Mouse (Mus musculus) hindbrain, embryonic 11.5 days (tissue): ENCODE measurements around the gene Acox2. TPM values are rescaled to one million over a fixed set of nuclear protein-coding genes. Genes with fewer than 3 reads are reported as not detected.

ENCODE experiments used
- ATAC-seq: fragments of 200-750 bp; cut with Nextera tagmentation; 2 replicates; pipeline ENCODE4 v1.8.0; 2017; ENCODE audit warnings: mild to moderate bottlenecking, moderate TSS enrichment, moderate library complexity; ENCODE audit not compliant: low FRiP score
- DNase-seq: peaks from one replicate; pipeline ENCODE4 v3.0.0-alpha.2; 2015; ENCODE audit warnings: low spot score
- H3K27ac ChIP-seq: fragments of 300-500 bp; sonication (generic); 2 replicates; pipeline ENCODE4 v1.5.1; 2014; ENCODE audit warnings: mild to moderate bottlenecking, low read depth, low read length
- H3K27me3 ChIP-seq: fragments of 300-500 bp; sonication (generic); 2 replicates; pipeline ENCODE4 v1.6.1; 2014; ENCODE audit warnings: mild to moderate bottlenecking, low read length, moderate library complexity, mixed read lengths; ENCODE audit not compliant: control insufficient read depth, insufficient read depth
- H3K36me3 ChIP-seq: fragments of 300-500 bp; sonication (generic); 2 replicates; pipeline ENCODE4 v1.6.1; 2014; ENCODE audit warnings: mild to moderate bottlenecking, low read length, moderate library complexity, mixed read lengths; ENCODE audit not compliant: control insufficient read depth, insufficient read depth
- H3K4me1 ChIP-seq: fragments of 300-500 bp; sonication (generic); replicated peaks from 2 replicates; pipeline ENCODE4 v1.6.1; 2014; ENCODE audit warnings: low read length, mixed read lengths; ENCODE audit not compliant: control insufficient read depth, insufficient read depth
- H3K4me2 ChIP-seq: fragments of 300-500 bp; sonication (generic); replicated peaks from 2 replicates; pipeline ENCODE4 v1.6.1; 2014; ENCODE audit warnings: mild to moderate bottlenecking, low read depth, low read length
- H3K4me3 ChIP-seq: fragments of 300-500 bp; sonication (generic); 2 replicates; pipeline ENCODE4 v1.5.1; 2014; ENCODE audit warnings: low read depth, low read length
- H3K9ac ChIP-seq: fragments of 300-500 bp; sonication (generic); 2 replicates; pipeline ENCODE4 v1.6.1; 2014; ENCODE audit warnings: low read depth, low read length
- H3K9me3 ChIP-seq: fragments of 300-500 bp; sonication (generic); 2 replicates; pipeline ENCODE4 v1.6.1; 2016; ENCODE audit warnings: low read length; ENCODE audit not compliant: control insufficient read depth
- WGBS: fragments of 180-500 bp; shearing (Covaris S2); extraction: QIAGEN DNeasy Blood & Tissue Kit; methylation state at CpG from one replicate; pipeline ENCODE4 v1.1.7; 2014; 5-methylcytosine and 5-hydroxymethylcytosine counted together
- polyA plus RNA-seq: library from polyadenylated mRNA; unstranded; fragments of >200 nt; fragmentation: Nextera tagmentation; extraction: Ambion mirVana; gene quantifications from 2 replicates; pipeline ENCODE4 v1.2.1, GENCODE M21; 2014

Acox2 gene
- polyA plus RNA-seq, 1 experiment from 2014 or later = 0.29 TPM

DNA sequence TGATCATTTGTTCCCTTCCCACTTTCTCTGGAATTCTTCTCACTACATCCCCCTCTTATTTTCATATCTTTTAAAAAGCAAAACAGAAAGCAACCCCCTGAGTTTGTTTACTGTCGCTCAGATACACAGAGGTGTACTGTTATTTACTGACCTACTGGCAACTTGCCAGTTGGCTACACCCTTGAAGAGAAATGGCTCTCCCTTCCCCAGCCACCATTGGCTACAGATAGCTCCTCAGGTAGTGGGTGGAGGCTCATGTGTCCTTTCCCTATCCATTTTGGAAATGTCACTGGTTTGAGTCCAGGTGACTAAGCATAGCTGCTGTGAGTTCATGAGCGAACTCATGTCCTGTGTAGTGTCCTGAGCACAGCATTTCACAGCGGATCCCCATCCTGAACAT, 57.4 kb downstream of the Acox2 start:
- H3K4me2 ChIP-seq = no peak overlapping the region
- H3K4me3 ChIP-seq = no peak overlapping the region
- no peaks in the 10 kb centered on the region for H3K36me3 ChIP-seq
- H3K27me3 ChIP-seq = no peaks in the 10 kb centered on the region
- DNase-seq (no peak), ATAC-seq (no peak)
- H3K9me3 ChIP-seq = no peaks in the 10 kb centered on the region
- 82% methylated on average over 3 of the region's 3 CpGs for WGBS
- H3K4me1 ChIP-seq = no peaks in the 10 kb centered on the region
- no peak overlapping the region for H3K9ac ChIP-seq
- no peak overlapping the region for H3K27ac ChIP-seq

DNA sequence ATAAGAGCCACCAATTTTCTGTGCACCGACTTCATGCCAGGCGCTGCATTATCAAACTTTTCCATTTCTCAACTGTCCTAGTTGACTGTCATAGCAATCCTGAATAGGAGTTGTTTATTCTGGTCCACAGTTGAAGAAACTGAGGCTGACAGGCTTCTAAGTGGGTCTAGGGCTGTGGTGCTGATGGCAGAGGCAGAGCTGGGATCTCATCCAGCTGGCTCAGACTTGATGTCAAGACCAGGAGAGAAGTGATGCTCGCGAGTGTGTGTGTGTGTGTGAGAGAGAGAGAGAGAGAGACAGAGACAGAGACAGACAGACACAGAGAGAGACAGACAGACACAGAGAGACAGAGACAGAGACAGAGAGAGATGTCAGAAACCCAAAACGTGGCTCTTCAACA, 58.4 kb downstream of the Acox2 start:
- 85% methylated on average over 5 of the region's 5 CpGs for WGBS

DNA sequence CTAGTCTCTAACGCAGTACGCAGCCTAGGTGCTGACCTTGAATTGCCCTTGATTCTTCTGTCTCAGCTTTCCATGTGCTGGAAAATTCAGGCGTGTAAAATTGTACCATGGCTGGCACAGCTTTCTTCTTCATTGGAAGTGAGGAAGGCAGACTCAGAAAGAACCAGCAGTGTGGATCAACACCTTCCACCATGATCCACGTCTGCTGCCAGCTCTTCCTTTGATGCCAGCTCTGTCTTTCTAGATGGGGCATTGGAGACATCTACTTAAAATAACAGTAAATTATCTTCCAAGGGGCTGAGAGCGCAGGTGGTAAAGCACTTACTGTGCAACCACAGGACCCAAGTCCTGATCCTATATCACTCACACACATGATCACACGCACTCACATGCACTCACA, 66.4 kb downstream of the Acox2 start:
- DNase-seq (no peak), ATAC-seq (no peak)
- no peak overlapping the region for H3K4me2 ChIP-seq
- no peak overlapping the region for H3K9ac ChIP-seq
- no peaks in the 10 kb centered on the region for H3K4me1 ChIP-seq
- WGBS = 91% methylated on average over 6 of the region's 6 CpGs
- no peak overlapping the region for H3K27ac ChIP-seq
- H3K36me3 ChIP-seq = no peaks in the 10 kb centered on the region
- H3K9me3 ChIP-seq = no peaks in the 10 kb centered on the region
- no peak overlapping the region for H3K4me3 ChIP-seq
- no peaks in the 10 kb centered on the region for H3K27me3 ChIP-seq

More for the DNA sequence above, 58.4 kb downstream of the Acox2 start:
- Histone ChIP-seq H3K4me2 (no peak overlapping the region), H3K27me3 (no peaks in the 10 kb centered on the region), H3K36me3 (no peaks in the 10 kb centered on the region), H3K9me3 (no peaks in the 10 kb centered on the region), H3K27ac (no peak overlapping the region), H3K4me3 (no peak overlapping the region), H3K4me1 (no peaks in the 10 kb centered on the region), H3K9ac (no peak overlapping the region)
- no peak for ATAC-seq
- no peak for DNase-seq

DNA sequence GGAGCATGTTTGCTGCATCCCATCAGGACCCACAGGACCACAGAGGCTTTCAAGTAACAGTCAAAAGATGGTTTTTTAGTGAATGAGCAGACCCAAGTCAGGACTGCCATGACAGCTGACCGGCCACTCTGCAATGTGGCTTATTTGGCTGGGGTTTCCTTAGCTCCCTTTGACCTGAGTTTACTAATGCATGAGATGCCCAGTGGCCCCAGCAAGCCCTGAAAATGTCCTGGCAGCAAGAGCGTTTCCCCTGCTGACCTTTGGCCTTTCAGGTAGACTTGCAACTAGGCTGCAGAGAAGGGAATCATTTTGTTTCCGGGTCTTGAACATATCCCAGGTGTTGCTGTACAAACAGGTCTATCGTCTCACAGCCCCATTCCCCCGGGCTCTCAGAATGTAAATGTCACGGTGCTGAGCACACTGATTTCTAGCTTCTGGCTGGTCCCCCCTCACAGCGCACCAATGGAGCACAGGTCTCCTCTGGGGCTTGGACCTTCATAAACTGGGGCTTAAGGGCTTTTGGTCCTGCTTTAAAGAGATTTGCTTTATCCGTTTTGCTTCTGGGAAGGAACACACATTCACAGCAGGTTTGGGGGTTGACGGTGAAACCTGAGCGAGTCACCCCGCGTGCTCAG, 67.7 kb downstream of the Acox2 start:
- Histone ChIP-seq H3K9me3 (no peaks in the 10 kb centered on the region), H3K9ac (no peak overlapping the region), H3K27ac (no peak overlapping the region), H3K36me3 (no peaks in the 10 kb centered on the region), H3K4me2 (no peak overlapping the region), H3K4me1 (no peaks in the 10 kb centered on the region), H3K4me3 (no peak overlapping the region), H3K27me3 (no peaks in the 10 kb centered on the region)
- 74% methylated on average over 12 of the region's 12 CpGs for WGBS
- DNase-seq = no peak
- ATAC-seq = no peak

DNA sequence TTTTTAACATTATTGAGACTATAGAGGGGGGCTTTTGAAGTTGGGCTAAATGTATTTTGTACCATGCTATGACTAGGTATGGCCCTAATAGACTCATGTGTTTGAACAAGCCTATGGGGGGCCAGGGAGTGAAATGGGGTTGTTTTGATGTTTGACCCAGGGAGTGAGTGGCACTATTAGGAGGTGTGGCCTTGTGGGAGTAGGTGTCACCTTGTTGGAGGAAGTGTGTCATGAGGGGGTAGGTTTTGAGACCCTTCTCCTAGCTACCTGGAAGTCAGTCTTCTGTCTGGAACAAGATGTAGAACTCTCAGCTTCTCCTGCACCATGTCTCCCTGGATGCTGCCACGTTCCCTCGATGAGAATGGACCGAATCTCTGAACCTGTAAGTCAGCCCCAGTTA, 68.6 kb downstream of the Acox2 start:
- Histone ChIP-seq H3K9ac (no peak overlapping the region), H3K27ac (no peak overlapping the region), H3K36me3 (no peaks in the 10 kb centered on the region), H3K9me3 (no peaks in the 10 kb centered on the region), H3K4me1 (no peaks in the 10 kb centered on the region), H3K27me3 (no peaks in the 10 kb centered on the region), H3K4me3 (no peak overlapping the region), H3K4me2 (no peak overlapping the region)
- 93% methylated on average over 3 of the region's 3 CpGs for WGBS
- ATAC-seq (no peak), DNase-seq (no peak)

DNA sequence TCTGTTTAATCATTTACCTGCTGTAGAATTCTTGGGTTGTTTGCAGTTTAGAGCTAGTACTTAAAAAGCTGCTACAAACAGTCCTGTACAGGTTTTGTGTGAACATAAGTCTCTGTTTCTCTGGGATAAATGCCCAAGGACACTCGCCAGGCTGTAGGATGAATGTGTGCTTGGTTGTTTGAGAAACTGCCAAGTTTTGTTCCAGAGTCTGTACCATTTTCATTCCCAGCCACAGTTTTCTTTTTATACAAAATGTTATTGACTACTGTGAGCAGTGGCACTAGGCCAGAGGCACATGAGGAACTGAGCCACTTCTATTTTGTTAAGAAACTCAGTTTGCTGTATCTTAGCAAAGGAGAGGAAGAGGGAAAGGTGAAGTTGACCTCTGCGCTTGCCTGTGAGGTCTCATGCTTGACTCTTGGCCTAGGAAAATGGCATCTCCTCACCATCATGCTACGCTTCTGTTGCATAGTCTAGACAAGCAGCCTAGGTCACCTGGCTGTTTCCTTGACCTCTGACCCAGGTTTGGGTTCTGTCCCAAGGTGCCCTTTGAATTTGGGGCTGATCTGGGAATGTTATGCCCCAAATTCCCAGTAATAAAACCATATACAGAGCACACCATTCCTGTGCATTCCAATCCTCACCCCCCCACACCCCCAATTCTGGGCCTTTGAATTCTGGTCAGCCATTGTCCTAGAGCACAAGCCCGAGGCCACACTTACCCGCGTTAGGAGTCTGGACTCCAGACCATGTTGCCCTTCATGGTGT, 72.7 kb downstream of the Acox2 start:
- Histone ChIP-seq H3K27me3 (no peaks in the 10 kb centered on the region), H3K27ac (no peak overlapping the region), H3K9ac (no peak overlapping the region), H3K4me1 (no peaks in the 10 kb centered on the region), H3K4me2 (no peak overlapping the region), H3K36me3 (no peaks in the 10 kb centered on the region), H3K9me3 (no peaks in the 10 kb centered on the region), H3K4me3 (no peak overlapping the region)
- 92% methylated on average over 6 of the region's 6 CpGs for WGBS
- ATAC-seq = no peak
- DNase-seq = no peak

DNA sequence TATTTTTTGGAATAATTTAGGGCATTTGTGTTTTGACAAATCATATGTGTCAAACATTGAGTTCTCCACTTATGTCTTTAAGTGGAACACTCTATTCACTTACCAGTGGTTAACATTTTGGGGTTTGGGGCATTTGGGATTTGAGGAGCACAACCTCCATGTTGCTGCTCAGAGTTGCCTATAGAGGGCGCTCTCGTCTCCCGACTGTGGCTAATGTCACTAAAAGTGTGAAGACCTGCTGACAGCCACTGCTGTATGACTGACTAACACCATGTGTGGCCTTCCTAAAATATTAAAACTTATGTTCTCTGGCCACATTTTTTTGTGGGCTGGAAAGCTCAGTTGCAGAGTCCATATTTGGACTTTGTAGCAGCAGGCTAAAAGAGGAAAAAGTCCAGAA, 75.8 kb downstream of the Acox2 start:
- Histone ChIP-seq H3K9me3 (no peaks in the 10 kb centered on the region), H3K4me2 (no peak overlapping the region), H3K27me3 (no peaks in the 10 kb centered on the region), H3K36me3 (no peaks in the 10 kb centered on the region), H3K9ac (no peak overlapping the region), H3K4me3 (no peak overlapping the region), H3K27ac (no peak overlapping the region), H3K4me1 (no peaks in the 10 kb centered on the region)
- WGBS = 63% methylated on average over 3 of the region's 3 CpGs
- ATAC-seq = no peak
- DNase-seq = no peak

DNA sequence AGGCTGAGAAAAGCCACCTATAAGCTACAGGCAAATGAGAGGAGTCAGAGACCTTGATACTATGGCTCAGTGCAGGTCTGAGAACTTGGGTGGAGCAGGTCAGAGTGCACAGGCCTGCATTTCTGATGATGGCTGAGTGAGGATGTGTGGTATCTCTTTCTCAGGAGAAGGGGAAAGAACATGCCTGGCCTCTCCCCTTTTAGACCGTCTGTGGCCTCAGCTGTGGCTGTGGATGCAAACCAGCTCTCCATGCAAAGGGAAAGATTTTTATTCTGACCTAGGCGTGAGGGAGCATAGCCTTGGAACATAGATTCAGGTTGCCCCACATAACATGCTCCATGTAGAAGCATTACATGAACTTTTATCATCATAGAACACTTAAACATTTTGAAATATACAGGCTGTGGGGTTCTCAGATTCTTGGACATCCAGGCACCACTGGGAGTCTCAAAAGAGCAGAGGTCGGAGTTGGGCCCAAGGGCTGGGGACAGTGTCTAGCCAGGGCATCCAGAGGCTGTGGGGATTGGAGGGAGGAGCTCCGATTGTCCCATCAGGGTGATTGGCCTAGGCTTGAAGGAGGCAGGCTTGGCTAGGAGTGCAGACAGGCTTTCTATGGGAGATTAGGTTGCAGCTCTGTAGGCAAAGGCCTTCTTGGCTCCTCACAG, 78.7 kb downstream of the Acox2 start:
- no peaks in the 10 kb centered on the region for H3K9me3 ChIP-seq
- no peaks in the 10 kb centered on the region for H3K36me3 ChIP-seq
- ATAC-seq (no peak), DNase-seq (no peak)
- H3K27me3 ChIP-seq = no peaks in the 10 kb centered on the region
- no peak overlapping the region for H3K9ac ChIP-seq
- 78% methylated on average over 4 of the region's 4 CpGs for WGBS
- H3K27ac ChIP-seq = no peak overlapping the region
- no peak overlapping the region for H3K4me2 ChIP-seq
- H3K4me1 ChIP-seq = no peaks in the 10 kb centered on the region
- H3K4me3 ChIP-seq = no peak overlapping the region

DNA sequence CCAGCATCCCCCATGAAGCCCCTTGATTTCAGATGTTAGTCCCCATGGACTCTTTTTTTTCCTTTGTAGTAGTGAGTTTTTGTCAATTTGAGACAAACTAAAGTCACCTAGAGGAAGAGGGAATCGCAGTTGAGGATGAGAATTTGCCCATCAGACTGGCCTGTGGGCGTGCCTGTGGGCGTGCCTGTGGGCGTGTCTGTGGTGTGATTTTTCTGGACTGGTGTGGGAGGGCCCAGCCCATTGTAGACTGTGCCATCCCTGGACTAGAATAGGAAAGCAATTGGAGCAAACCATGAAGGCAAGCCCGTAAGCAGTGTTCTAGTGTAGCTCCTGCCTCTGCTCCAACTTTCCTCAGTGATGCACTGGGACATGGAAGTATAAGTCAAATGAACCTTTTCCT, 82.9 kb downstream of the Acox2 start:
- DNase-seq (peak; percentile 17), ATAC-seq (no peak)
- H3K9me3 ChIP-seq = no peaks in the 10 kb centered on the region
- H3K36me3 ChIP-seq = no peaks in the 10 kb centered on the region
- H3K9ac ChIP-seq = no peak overlapping the region
- WGBS = 53% methylated on average over 5 of the region's 5 CpGs
- H3K4me3 ChIP-seq = no peak overlapping the region
- H3K4me2 ChIP-seq = no peak overlapping the region
- H3K27me3 ChIP-seq = no peaks in the 10 kb centered on the region
- H3K4me1 ChIP-seq = no peaks in the 10 kb centered on the region; the same call in 1 of the 2 replicates
- no peak overlapping the region for H3K27ac ChIP-seq
